Mouse (Mus musculus): ENCODE data around the gene Itga7. TPM values are rescaled to one million over a fixed set of nuclear protein-coding genes. Genes with fewer than 3 reads are reported as not detected.

Gene Itga7
- polyA plus RNA-seq, 1 experiment from 2014 or later, result 0.17 TPM

GRCm38 (mm10) chr10:128899759-128900490 is 33.7 kb upstream of the Itga7 start:
- WGBS (ENCODE audit: insufficient replicate concordance), result 47% methylated on average over 6 of the region's 6 CpGs

DNA sequence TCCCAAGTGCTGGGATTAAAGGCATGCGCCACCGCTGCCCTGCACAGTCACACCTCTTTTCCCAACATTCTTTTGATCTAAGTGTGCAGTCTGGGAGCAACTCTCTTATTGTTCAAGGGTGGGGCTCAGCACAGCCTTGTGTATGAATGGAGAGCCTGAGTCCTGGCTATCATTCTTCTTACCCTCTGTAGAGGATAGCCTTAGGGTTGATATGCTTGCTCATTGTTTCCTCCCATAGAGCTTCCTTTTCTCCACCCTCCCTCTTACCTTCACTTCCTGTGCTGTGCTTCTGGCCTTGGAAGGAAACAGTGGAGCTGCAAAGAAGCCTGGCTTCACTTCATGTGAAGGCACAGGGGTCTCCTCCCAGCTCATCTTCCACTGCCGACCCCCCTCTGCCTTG is 32.9 kb upstream of the Itga7 start, which contains the start of gene Cd63:
Gene Cd63, plus strand, starts transcription at position 292 of the 400 bp plus-strand sequence.
- 72% methylated on average over 3 of the region's 3 CpGs for WGBS (ENCODE audit: insufficient replicate concordance)
- H3K27ac ChIP-seq, result no peak within 1 kb of the TSS

More at GRCm38 (mm10) chr10:128899759-128900490, 33.7 kb upstream of the Itga7 start:
- H3K4me1 ChIP-seq, result peaks cover 20% of the 10 kb centered on the region
- no peak for ATAC-seq
- no peak overlapping the region for H3K9ac ChIP-seq
- no peaks in the 10 kb centered on the region for H3K9me3 ChIP-seq (replicated peaks)
- no peak overlapping the region for H3K27ac ChIP-seq
- H3K4me3 ChIP-seq, result no peak overlapping the region
- no peak overlapping the region for H3K4me2 ChIP-seq
- peaks cover 31% of the 10 kb centered on the region for H3K27me3 ChIP-seq (replicated peaks)
- H3K36me3 ChIP-seq, result no peaks in the 10 kb centered on the region

GRCm38 (mm10) chr10:128901409-128901808 is 32.2 kb upstream of the Itga7 start:
- Histone ChIP-seq H3K4me2 (no peak overlapping the region), H3K4me3 (no peak overlapping the region), H3K36me3 (no peaks in the 10 kb centered on the region), H3K4me1 (peaks cover 12% of the 10 kb centered on the region; the same call in 1 of the 2 replicates), H3K9ac (no peak overlapping the region), H3K9me3 (replicated peaks) (no peaks in the 10 kb centered on the region), H3K27ac (no peak overlapping the region), H3K27me3 (replicated peaks) (peaks cover 16% of the 10 kb centered on the region)
- ATAC-seq, result peak; percentile 33; the same call in 1 of the 2 replicates
- 46% methylated on average over 1 of the region's 1 CpGs for WGBS (ENCODE audit: insufficient replicate concordance)

More for the DNA sequence above, 32.9 kb upstream of the Itga7 start, which contains the start of gene Cd63:
- H3K4me2 ChIP-seq, result no peak within 1 kb of the TSS
- ATAC-seq, result no peak
- no peak within 1 kb of the TSS for H3K4me3 ChIP-seq
- H3K4me1 ChIP-seq, result peaks cover 16% of the 10 kb centered on the region; the same call in 1 of the 2 replicates
- H3K36me3 ChIP-seq, result no peaks in the 10 kb centered on the region
- peaks cover 24% of the 10 kb centered on the region for H3K27me3 ChIP-seq (replicated peaks)
- no peak within 1 kb of the TSS for H3K9ac ChIP-seq
- no peaks in the 10 kb centered on the region for H3K9me3 ChIP-seq (replicated peaks)

DNA sequence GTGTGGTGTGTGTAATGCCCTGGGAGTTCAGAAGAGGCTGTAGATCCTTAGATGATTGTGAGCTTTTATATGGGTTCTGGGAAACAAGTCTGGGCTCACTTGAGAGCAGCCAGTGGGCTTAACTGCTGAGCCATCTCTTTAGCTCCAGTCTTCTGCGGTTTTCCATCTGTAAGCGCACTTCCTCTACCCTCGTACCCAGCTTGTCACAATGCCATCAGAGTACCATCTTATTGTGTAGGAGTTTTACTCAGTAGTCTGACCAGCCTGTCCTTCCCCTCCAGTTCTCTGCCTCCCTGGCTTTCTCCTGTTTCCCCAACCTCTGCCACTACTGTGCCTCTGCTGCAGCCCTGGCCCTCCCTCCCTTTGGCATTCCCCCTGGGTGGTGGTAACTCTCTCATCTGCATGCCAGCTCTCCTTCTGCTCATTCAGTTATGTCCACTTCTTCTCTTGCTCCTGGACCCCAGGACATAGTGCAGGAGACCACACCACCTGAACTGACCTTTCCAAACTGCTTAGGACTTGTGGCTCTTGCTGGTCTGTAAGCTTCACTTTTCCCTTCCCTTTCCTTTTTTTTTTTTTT is 31.1 kb upstream of the Itga7 start:
- Histone ChIP-seq H3K4me1 (peaks cover 12% of the 10 kb centered on the region; the same call in 1 of the 2 replicates), H3K36me3 (no peaks in the 10 kb centered on the region), H3K9me3 (replicated peaks) (no peaks in the 10 kb centered on the region), H3K4me2 (no peak overlapping the region), H3K27ac (no peak overlapping the region), H3K27me3 (replicated peaks) (peaks cover 6% of the 10 kb centered on the region), H3K9ac (no peak overlapping the region), H3K4me3 (no peak overlapping the region)
- no peak for ATAC-seq
- 54% methylated on average over 3 of the region's 3 CpGs for WGBS (ENCODE audit: insufficient replicate concordance)

DNA sequence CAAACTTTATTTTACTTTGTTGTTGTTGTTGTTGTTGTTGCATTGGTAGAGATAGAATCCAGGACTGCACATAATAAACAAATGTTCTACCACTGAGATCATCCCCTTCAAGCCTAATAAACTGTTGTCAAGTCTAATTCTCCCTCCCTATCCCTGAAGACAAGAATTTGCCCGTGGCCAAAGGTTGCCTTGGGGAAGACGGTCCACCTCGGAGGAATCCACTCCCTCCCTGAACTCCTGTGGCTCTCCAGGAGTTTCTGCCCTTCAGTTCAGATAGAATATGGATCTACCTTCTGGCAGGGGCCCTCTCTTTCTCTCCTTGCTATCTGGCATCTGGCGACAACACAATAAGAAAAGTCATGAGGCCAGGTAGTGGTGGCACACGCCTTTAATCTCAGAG is 28.8 kb upstream of the Itga7 start:
- Histone ChIP-seq H3K36me3 (no peaks in the 10 kb centered on the region), H3K9ac (no peak overlapping the region)
- 56% methylated on average over 5 of the region's 5 CpGs for WGBS (ENCODE audit: insufficient replicate concordance)

DNA sequence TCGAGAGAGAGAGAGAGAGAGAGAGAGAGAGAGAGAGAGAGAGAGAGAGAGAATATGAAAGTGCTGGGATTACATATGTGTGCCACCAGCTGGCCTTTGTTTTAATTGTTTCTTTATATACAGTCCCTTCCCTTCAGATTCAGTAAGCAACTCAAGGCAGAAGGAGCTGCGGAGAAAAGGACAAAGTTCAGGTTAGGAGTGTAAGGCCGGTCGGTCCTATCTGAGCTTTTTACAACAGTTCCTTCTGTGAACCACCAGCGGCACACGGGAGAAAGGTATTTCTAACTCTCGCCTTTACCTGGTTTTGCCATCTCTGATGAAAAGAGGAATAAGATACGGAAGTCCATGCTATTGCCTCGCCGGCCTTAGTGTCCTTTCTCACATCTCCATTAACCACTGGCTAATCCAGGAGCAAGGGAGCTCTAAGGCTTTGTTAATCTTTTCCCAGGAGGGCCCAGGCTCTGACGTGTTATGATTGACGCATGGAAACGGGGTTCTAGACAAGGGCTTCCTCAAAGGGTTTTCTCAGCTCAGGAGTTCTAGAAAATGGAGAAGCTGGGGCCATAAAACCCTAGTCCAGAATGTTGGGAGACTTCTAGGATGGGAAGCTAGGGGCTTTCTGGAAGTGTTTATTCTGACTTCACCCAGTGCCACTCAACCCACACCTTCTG is 24.7 kb upstream of the Itga7 start:
- peak overlapping the region; percentile 64 for H3K9ac ChIP-seq
- H3K27me3 ChIP-seq (replicated peaks), result peaks cover 48% of the 10 kb centered on the region
- no peak overlapping the region for H3K27ac ChIP-seq
- H3K9me3 ChIP-seq (replicated peaks), result no peaks in the 10 kb centered on the region
- peak overlapping the region; percentile 67 for H3K4me3 ChIP-seq
- 63% methylated on average over 13 of the region's 13 CpGs for WGBS (ENCODE audit: insufficient replicate concordance)
- peaks cover 25% of the 10 kb centered on the region for H3K4me1 ChIP-seq
- peaks cover 10% of the 10 kb centered on the region for H3K36me3 ChIP-seq
- no peak; the same call in 1 of the 2 replicates for ATAC-seq
- H3K4me2 ChIP-seq, result peak overlapping the region; percentile 83

More for the DNA sequence above, 28.8 kb upstream of the Itga7 start:
- ATAC-seq, result no peak
- Histone ChIP-seq H3K4me1 (peaks cover 19% of the 10 kb centered on the region), H3K9me3 (replicated peaks) (no peaks in the 10 kb centered on the region), H3K27me3 (replicated peaks) (peaks cover 21% of the 10 kb centered on the region), H3K4me3 (no peak overlapping the region), H3K4me2 (no peak overlapping the region), H3K27ac (no peak overlapping the region)

- Histone ChIP-seq H3K9me3 (replicated peaks) (no peaks in the 10 kb centered on the region), H3K4me1 (peaks cover 25% of the 10 kb centered on the region), H3K36me3 (peaks cover 17% of the 10 kb centered on the region), H3K27ac (0 out of 2 replicates have a peak overlapping the region, but pooled peaks have one; percentile 8), H3K4me2 (peak overlapping the region; percentile 83), H3K27me3 (replicated peaks) (peaks cover 48% of the 10 kb centered on the region), H3K4me3 (peak overlapping the region; percentile 67), H3K9ac (peak overlapping the region; percentile 64)
- ATAC-seq, result peak; percentile 51
- 1% methylated on average over 32 of the region's 41 CpGs for WGBS (ENCODE audit: insufficient replicate concordance)
Observed at GRCm38 (mm10) chr10:128909567-128910028, 24.0 kb upstream of the Itga7 start.

DNA sequence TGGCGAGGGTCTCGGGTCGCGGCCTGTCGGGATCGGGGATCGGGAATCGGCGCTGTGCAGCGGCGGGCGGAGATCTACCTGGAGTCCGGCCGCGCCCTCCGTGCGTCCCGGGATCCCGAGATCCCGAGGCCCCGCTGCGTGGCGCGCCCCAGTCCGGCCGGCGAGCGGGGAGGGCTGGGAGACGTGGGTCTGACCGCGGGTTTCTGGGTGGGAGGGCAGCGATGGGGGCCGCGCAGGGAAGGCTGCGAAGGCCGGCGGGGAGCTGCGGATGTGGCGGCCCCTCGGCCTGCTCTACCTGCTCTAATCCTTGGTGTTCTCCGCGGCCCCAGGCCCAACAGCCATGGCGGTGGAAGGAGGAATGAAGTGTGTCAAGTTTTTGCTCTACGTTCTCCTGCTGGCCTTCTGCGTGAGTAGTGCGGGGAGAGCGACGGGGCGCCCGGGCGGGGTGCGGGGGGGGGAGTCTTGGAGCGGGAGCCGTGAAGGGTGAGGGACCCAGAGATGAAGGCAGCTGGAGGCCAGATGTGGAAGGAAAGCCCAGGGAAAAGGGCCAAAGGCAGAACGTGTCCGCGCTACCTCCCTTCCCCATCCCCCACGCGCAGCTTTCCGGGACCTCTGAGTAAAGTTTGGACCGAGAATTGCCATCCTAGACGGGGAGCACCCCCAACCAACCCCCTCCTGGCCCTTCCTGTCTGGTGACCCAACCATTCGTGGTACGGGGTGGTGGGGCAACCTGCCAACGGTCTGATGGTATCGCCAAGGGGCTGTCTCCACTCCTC is 23.4 kb upstream of the Itga7 start:
- 0 out of 2 replicates have a peak overlapping the region, but pooled peaks have one; percentile 8 for H3K27ac ChIP-seq
- no peaks in the 10 kb centered on the region for H3K9me3 ChIP-seq (replicated peaks)
- peak overlapping the region; percentile 64 for H3K9ac ChIP-seq
- peak overlapping the region; percentile 67 for H3K4me3 ChIP-seq
- H3K4me1 ChIP-seq, result peaks cover 25% of the 10 kb centered on the region
- H3K4me2 ChIP-seq, result peak overlapping the region; percentile 83
- peaks cover 20% of the 10 kb centered on the region for H3K36me3 ChIP-seq
- 2% methylated on average over 65 of the region's 66 CpGs for WGBS (ENCODE audit: insufficient replicate concordance)
- ATAC-seq, result peak; percentile 27; the same call in 1 of the 2 replicates
- H3K27me3 ChIP-seq (replicated peaks), result peaks cover 48% of the 10 kb centered on the region

GRCm38 (mm10) chr10:128911430-128911829 is 22.2 kb upstream of the Itga7 start:
- no peak for ATAC-seq
- no peak overlapping the region for H3K27ac ChIP-seq
- 56% methylated on average over 6 of the region's 6 CpGs for WGBS (ENCODE audit: insufficient replicate concordance)
- no peak overlapping the region; the same call in 1 of the 2 replicates for H3K4me2 ChIP-seq
- peaks cover 25% of the 10 kb centered on the region for H3K4me1 ChIP-seq
- H3K27me3 ChIP-seq (replicated peaks), result peaks cover 48% of the 10 kb centered on the region
- H3K9me3 ChIP-seq (replicated peaks), result no peaks in the 10 kb centered on the region
- peaks cover 25% of the 10 kb centered on the region for H3K36me3 ChIP-seq
- H3K9ac ChIP-seq, result no peak overlapping the region
- no peak overlapping the region for H3K4me3 ChIP-seq

DNA sequence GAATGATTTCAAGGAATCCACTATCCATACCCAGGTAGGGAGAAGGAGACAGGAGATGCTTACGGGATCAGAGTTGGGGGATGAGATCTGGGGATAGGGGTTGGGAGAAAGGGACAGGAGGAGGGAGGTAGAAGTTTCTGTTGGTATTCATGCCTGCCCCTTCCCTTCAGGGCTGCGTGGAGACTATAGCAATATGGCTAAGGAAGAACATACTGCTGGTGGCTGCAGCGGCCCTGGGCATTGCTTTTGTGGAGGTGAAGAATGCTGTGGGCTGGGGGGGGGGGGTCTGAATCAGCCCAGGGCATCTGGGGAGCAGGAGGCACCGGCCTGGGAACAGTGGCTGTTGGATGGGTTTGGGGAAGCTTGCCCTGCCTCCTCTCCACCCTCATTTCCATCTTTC is 21.4 kb upstream of the Itga7 start:
- WGBS (ENCODE audit: insufficient replicate concordance), result 63% methylated on average over 3 of the region's 4 CpGs
- Histone ChIP-seq H3K4me2 (no peak overlapping the region), H3K4me3 (no peak overlapping the region), H3K27me3 (replicated peaks) (peaks cover 48% of the 10 kb centered on the region), H3K4me1 (peaks cover 25% of the 10 kb centered on the region), H3K9ac (no peak overlapping the region), H3K9me3 (replicated peaks) (no peaks in the 10 kb centered on the region), H3K36me3 (peaks cover 30% of the 10 kb centered on the region), H3K27ac (no peak overlapping the region)
- no peak for ATAC-seq

- H3K4me2 ChIP-seq, result no peak overlapping the region
- ATAC-seq, result no peak
- H3K9ac ChIP-seq, result no peak overlapping the region
- H3K36me3 ChIP-seq, result peaks cover 32% of the 10 kb centered on the region
- H3K9me3 ChIP-seq (replicated peaks), result no peaks in the 10 kb centered on the region
- H3K27me3 ChIP-seq (replicated peaks), result peaks cover 47% of the 10 kb centered on the region
- WGBS (ENCODE audit: insufficient replicate concordance), result 67% methylated on average over 4 of the region's 4 CpGs
- no peak overlapping the region for H3K27ac ChIP-seq
- H3K4me3 ChIP-seq, result no peak overlapping the region
- peaks cover 26% of the 10 kb centered on the region for H3K4me1 ChIP-seq
Observed at GRCm38 (mm10) chr10:128912791-128913190, 20.8 kb upstream of the Itga7 start.

Data from liver, embryonic 12.5 days (tissue).